Mouse (Mus musculus): ENCODE results near the gene Bmper. TPM values are rescaled to one million over a fixed set of nuclear protein-coding genes. Genes with fewer than 3 reads are reported as not detected.
A peak's percentile ranks its signal among the peaks of the same experiment; 100 is the strongest.

Gene Bmper
- polyA plus RNA-seq, 1 experiment from 2014 or later = 7.5 TPM

DNA sequence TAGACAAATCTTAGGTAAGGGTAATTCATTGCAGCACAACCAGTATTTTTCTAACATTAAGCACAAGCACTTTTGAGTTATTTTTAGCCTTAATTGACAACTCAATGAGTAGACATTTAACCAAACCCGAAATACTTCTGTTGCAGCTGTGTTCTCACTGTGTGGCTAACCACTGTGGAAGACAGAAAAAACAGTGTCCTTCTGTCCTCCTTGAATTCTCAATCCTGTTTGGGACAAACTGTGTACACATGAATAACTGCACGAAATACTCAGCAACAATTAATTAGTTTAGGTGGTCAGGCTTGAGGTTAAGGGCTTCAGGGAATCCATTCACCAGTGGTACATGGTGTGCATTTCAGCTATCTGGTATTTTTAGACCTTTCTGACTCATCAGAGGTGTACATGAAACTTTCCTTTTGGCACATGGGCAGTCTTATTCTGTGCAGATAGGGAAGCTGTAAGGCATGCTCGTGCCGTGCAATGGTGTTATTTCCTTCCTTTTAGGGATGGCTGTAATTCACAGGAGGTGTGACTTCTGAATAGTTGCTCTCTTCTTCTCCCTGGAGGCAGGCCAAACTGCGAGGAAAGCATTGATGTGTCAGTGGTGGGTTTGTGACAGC is 131.4 kb downstream of the Bmper start:
- ATAC-seq (ENCODE audit: low read depth) = no peak
- 53% methylated on average over 5 of the region's 5 CpGs for WGBS
- no peak overlapping the region for H3K4me3 ChIP-seq
- H3K27me3 ChIP-seq = no peaks in the 10 kb centered on the region
- H3K27ac ChIP-seq (replicated peaks) = no peak overlapping the region
- H3K4me1 ChIP-seq (replicated peaks) = no peaks in the 10 kb centered on the region
- no peak overlapping the region for H3K9ac ChIP-seq
- no peaks in the 10 kb centered on the region for H3K9me3 ChIP-seq
- no peak overlapping the region for H3K4me2 ChIP-seq
- H3K36me3 ChIP-seq = no peaks in the 10 kb centered on the region

DNA sequence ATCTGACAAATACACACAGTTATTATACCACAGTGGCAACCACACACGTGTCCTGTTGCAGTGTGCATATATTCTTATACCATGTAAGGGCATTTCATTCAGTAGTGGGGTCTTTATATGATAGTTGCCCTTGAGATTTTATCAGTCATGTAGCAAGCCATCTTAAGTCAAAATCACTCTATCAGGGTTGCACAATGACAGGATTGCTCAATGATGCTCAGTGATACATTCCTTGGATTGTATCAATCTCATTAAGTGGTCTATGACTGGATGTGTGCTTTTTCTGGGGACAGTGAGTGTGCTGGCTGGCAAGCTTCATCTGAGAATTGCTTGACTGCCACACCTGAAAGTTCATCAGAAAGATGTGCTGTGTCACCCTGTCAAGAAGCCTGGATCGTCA is 135.2 kb downstream of the Bmper start:
- Histone ChIP-seq H3K4me3 (no peak overlapping the region), H3K36me3 (no peaks in the 10 kb centered on the region), H3K9me3 (no peaks in the 10 kb centered on the region), H3K4me1 (replicated peaks) (no peaks in the 10 kb centered on the region), H3K27ac (replicated peaks) (no peak overlapping the region), H3K4me2 (no peak overlapping the region), H3K9ac (no peak overlapping the region), H3K27me3 (no peaks in the 10 kb centered on the region)
- ATAC-seq (ENCODE audit: low read depth) = no peak
- 89% methylated on average over 2 of the region's 2 CpGs for WGBS

DNA sequence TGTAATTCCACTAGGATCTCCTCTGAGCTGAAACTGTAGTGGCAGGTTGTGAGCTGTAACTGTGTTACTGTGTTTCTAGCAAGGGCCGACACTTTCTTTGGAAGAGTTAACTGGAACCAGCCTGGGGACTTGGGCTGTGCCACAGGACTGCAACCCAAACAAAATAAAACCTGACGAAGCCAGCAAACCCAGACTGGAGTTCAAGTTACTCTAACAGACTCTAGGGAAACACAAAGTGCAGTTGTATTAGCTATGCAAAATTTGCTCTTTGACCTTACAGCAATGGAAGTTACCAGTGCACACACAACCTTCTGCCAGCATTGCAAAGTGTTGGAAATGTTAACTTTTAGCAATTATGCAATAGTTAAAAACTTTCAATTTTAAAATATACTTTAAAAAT is 140.3 kb downstream of the Bmper start:
- Histone ChIP-seq H3K27me3 (no peaks in the 10 kb centered on the region), H3K9me3 (no peaks in the 10 kb centered on the region), H3K27ac (replicated peaks) (no peak overlapping the region), H3K36me3 (no peaks in the 10 kb centered on the region), H3K4me2 (no peak overlapping the region), H3K4me1 (replicated peaks) (no peaks in the 10 kb centered on the region), H3K9ac (no peak overlapping the region), H3K4me3 (no peak overlapping the region)
- WGBS = 75% methylated on average over 2 of the region's 2 CpGs
- no peak for ATAC-seq (ENCODE audit: low read depth)

DNA sequence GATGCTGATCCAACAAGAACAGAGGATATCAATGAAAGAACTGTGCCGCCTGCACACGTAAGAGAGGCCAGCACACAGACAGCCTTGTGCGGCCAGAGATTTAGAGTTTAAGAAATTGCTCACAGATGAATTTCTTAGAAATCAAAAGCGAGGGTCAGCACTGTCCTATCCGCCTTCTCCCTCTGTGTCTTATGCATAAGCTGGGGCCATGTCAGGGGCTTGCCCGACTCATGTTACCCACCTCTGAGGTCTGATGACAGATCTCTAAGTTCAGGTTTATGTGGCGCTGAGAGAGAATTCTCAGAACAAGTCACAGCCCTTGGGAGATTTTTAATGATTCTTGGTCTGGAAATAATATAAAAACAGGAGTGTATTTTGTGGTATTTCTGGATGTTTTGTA is 140.7 kb downstream of the Bmper start:
- Histone ChIP-seq H3K27ac (replicated peaks) (no peak overlapping the region), H3K27me3 (no peaks in the 10 kb centered on the region), H3K4me2 (no peak overlapping the region), H3K4me1 (replicated peaks) (no peaks in the 10 kb centered on the region), H3K9ac (no peak overlapping the region), H3K36me3 (no peaks in the 10 kb centered on the region), H3K4me3 (no peak overlapping the region), H3K9me3 (no peaks in the 10 kb centered on the region)
- 86% methylated on average over 7 of the region's 7 CpGs for WGBS
- ATAC-seq (ENCODE audit: low read depth) = no peak

DNA sequence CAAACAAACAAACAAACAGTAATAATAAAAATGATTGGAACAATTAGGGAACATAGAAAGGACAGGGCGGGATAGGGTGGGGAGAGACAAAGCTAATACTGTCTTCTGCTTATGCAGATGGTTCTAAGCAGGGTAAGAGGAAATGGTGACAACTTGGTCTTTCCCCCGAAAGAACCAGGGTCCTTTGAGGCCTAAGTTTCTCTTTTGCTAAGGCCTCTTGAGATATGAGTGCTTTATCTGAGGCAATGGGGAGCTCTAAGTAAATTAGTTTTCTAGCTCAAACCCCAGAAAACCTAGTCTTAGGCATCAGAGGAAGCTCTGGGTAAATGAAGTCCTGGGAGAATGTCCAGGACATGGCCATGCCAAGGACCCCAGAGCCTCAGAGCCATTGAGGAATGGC is 141.2 kb downstream of the Bmper start:
- Histone ChIP-seq H3K4me2 (no peak overlapping the region), H3K9ac (no peak overlapping the region), H3K9me3 (no peaks in the 10 kb centered on the region), H3K27ac (replicated peaks) (no peak overlapping the region), H3K36me3 (no peaks in the 10 kb centered on the region), H3K4me3 (no peak overlapping the region), H3K4me1 (replicated peaks) (no peaks in the 10 kb centered on the region), H3K27me3 (no peaks in the 10 kb centered on the region)
- WGBS = 93% methylated on average over 2 of the region's 2 CpGs
- no peak for ATAC-seq (ENCODE audit: low read depth)

DNA sequence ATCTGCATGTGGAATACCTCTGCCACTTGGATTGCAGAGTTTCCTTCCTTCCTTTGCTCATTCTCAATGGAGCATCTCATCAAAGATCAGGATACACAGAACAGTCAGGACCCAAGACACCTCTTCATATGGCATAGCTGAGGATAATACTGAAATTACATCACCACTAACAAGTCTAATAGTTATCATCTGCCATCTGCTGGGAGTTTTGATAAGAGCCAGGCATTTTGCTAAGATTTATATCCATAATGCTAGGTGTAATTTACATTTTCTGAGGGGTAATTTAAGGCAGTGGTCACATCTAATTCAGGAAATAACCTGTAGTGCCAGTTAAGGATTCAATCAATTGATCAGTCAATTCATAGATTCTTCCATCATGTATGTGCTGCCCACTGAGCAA is 145.2 kb downstream of the Bmper start:
- Histone ChIP-seq H3K9ac (no peak overlapping the region), H3K4me2 (no peak overlapping the region), H3K4me3 (no peak overlapping the region), H3K9me3 (no peaks in the 10 kb centered on the region), H3K4me1 (replicated peaks) (no peaks in the 10 kb centered on the region), H3K27ac (replicated peaks) (no peak overlapping the region), H3K36me3 (no peaks in the 10 kb centered on the region), H3K27me3 (no peaks in the 10 kb centered on the region)
- no peak for ATAC-seq (ENCODE audit: low read depth)

DNA sequence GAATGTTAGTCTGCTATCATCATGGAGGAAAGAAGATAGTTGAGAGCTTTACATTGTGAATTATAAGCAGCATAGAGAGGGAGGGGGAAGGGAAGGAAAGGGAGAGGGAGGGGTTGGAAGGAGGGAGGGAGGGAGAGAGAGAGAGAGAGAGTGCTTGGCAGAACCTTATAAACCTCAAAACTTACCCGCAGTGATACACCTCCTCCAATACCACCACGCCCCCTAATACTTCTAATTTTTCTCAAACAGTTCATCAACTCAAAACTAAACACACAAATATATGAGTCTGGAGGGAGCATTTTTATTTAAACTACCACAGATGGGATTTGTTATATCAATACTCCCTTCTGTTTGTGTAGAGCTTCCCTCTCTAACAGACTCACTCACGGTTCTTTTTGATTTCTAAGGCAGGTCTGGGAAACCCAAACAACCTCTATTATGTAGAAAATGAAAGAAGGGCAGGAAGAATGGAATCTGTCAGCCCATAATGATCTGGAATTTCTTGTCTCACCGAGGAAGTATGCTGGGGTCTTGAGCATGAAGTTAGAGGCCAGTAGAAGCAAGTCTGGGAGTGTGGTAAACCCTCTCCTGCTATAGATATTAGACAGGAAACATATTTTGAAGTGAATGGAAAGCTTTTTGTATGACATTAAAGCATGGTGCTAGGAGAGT is 152.0 kb downstream of the Bmper start:
- Histone ChIP-seq H3K4me1 (replicated peaks) (peaks cover 30% of the 10 kb centered on the region), H3K36me3 (no peaks in the 10 kb centered on the region), H3K27ac (replicated peaks) (no peak overlapping the region), H3K4me3 (no peak overlapping the region), H3K27me3 (no peaks in the 10 kb centered on the region), H3K9ac (no peak overlapping the region), H3K4me2 (no peak overlapping the region), H3K9me3 (no peaks in the 10 kb centered on the region)
- ATAC-seq (ENCODE audit: low read depth) = no peak
- WGBS = 67% methylated on average over 4 of the region's 4 CpGs

DNA sequence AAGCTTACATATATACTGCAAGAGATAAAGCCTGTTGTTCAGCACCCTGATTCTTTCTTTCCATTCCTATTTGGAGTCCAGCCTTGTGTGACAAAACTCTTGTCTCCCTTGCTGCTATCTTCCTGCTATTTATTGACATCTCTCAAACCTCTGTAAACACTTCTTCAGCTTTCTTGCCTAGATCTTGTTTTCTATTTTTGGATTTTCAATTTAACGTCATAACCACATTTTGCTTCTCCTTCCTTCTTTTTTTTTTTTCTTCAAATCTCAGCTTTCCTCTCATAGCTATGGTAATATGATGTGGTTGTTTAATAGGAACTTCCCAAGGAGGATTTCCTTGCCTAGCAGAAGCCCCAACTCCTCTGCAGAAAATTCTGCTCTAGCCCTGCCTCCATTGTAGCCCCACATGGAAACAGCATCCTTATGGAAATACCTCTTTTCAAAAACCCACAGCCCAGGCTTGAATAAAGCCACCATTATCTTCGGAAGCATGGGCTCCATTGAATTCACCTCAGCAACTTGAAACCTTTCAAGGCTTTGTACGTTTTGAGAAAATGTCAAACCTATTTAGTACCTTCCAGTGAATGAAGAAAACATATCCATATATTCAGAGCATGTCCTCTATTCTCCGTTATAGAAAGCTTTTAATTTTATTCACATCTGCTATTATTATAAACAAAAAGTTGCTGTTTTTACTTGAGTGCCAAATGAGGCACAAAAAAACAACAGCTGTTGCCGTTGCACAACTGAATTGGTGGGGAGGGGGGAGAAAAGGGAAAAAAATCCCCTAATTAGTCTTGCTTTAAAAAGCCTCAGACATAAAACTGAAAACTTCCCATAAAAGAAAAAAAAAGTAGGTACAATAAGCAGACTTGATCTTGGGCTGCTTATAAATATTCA is 155.2 kb downstream of the Bmper start:
- WGBS = 23% methylated on average over 5 of the region's 5 CpGs
- ATAC-seq (ENCODE audit: low read depth) = peak; percentile 20; the same call in 1 of the 2 replicates
- H3K9ac ChIP-seq = no peak overlapping the region
- no peak overlapping the region for H3K4me2 ChIP-seq
- H3K4me3 ChIP-seq = no peak overlapping the region
- H3K9me3 ChIP-seq = no peaks in the 10 kb centered on the region
- H3K36me3 ChIP-seq = no peaks in the 10 kb centered on the region
- no peaks in the 10 kb centered on the region for H3K27me3 ChIP-seq
- peak overlapping the region; percentile 80 for H3K27ac ChIP-seq (replicated peaks)
- H3K4me1 ChIP-seq (replicated peaks) = peaks cover 45% of the 10 kb centered on the region

DNA sequence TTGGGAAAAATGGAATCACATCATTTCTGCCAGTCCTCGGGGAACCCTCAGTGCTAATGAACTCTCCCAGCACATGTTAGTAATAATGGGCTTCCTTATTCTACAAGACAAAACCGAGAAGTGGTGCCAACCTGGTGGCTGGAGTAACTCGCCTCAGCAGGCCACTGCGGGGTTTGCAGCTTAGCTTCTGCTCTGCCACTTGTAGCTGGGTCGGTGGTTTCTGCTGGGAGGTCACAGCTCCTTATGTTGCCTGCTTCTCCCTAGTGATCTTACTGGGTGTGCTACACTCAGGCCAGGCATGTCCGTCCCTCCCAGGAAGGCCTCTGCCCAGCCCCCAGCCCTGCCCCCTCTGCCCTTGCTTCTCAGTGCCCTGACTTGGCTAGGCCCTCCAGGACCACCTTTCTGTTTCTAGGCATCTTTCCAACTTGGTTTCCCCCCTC is 155.9 kb downstream of the Bmper start:
- 4% methylated on average over 6 of the region's 6 CpGs for WGBS
- peaks cover 45% of the 10 kb centered on the region for H3K4me1 ChIP-seq (replicated peaks)
- H3K9me3 ChIP-seq = no peaks in the 10 kb centered on the region
- H3K27ac ChIP-seq (replicated peaks) = peak overlapping the region; percentile 80
- H3K36me3 ChIP-seq = no peaks in the 10 kb centered on the region
- H3K4me3 ChIP-seq = no peak overlapping the region
- H3K9ac ChIP-seq = no peak overlapping the region
- no peak overlapping the region for H3K4me2 ChIP-seq
- peak; percentile 86 for ATAC-seq (ENCODE audit: low read depth)
- no peaks in the 10 kb centered on the region for H3K27me3 ChIP-seq

DNA sequence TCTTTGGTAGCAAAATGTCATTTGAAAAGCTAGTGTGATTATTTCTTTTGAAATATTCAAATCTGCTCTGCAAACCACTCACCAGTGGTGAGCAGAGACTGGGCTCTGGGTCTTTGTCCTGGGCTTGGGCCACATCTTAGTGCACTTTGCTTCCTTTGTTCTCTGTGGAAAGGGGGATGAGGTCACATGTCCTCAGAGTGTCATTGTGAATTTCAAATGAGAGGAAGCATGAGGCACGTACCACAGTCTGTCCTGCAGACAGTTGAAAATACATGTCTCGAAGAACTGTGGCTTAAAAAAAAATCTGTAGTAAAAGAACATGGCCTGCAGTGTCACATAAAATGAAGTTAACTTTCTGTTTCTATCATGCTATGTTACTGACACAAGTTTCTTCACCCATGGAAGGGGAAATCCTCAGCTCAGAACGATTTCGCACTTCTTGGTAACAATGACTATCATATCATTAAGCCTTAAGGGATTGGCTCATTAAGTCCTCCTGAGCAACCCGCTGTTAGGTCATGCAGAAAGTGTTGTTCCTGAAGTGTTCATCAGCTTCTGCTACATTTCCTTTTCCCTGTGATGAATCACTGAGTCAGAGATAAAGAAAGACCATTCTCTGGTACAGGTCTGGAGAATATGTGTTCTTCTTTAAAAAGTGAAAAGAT is 157.4 kb downstream of the Bmper start:
- Histone ChIP-seq H3K36me3 (no peaks in the 10 kb centered on the region), H3K4me3 (no peak overlapping the region), H3K4me2 (no peak overlapping the region), H3K9me3 (no peaks in the 10 kb centered on the region), H3K27ac (replicated peaks) (0 out of 2 replicates have a peak overlapping the region, but pooled peaks have one; percentile 42), H3K4me1 (replicated peaks) (peaks cover 45% of the 10 kb centered on the region), H3K27me3 (no peaks in the 10 kb centered on the region), H3K9ac (no peak overlapping the region)
- 12% methylated on average over 5 of the region's 5 CpGs for WGBS
- ATAC-seq (ENCODE audit: low read depth) = no peak

DNA sequence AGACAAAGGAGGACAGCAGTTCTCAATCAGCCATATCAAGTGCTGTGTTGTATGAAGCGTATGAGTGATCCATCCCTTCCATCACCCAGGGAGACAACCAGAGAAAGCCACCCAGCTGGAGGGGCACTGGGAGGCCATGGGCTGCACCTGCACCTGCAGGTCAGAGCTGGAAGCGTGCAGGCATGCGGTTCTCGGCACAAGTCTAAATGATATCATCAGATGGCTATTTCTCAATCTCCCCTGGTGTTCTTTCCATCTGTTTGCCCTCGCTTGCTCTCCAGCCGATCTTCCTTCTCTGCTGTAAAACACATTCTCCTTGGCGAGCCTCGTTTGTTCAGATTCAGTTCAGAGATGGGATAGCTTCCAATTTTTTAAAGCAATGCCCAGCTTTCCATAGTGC is 160.4 kb downstream of the Bmper start:
- no peak overlapping the region for H3K4me3 ChIP-seq
- no peak overlapping the region for H3K9ac ChIP-seq
- H3K4me1 ChIP-seq (replicated peaks) = peaks cover 32% of the 10 kb centered on the region
- 69% methylated on average over 8 of the region's 8 CpGs for WGBS
- no peak overlapping the region; the same call in 1 of the 2 replicates for H3K27ac ChIP-seq (replicated peaks)
- H3K9me3 ChIP-seq = no peaks in the 10 kb centered on the region
- no peaks in the 10 kb centered on the region for H3K36me3 ChIP-seq
- no peak overlapping the region for H3K4me2 ChIP-seq
- no peaks in the 10 kb centered on the region for H3K27me3 ChIP-seq
- ATAC-seq (ENCODE audit: low read depth) = no peak

DNA sequence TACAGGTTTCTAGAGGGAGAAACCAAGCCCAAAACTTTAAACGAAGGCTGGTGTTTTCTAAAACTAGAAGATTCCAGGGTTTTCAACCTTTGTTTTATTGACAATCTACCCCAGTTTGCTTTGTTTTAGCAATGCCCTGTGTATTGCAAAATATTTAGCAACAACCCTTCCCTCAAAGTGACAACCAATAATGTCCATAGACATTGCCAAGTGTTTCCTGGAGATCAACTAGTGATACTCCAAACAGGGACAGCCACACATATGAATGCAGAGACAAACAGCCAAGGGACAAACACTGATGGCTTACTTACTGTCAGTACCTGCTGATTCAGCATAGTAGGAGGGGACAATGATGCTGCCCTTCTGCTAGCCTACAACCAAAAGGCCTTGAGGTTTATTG is 161.0 kb downstream of the Bmper start:
- H3K9ac ChIP-seq = no peak overlapping the region
- no peak overlapping the region for H3K4me3 ChIP-seq
- H3K36me3 ChIP-seq = no peaks in the 10 kb centered on the region
- no peaks in the 10 kb centered on the region for H3K9me3 ChIP-seq
- H3K4me2 ChIP-seq = no peak overlapping the region
- H3K27ac ChIP-seq (replicated peaks) = no peak overlapping the region
- 96% methylated on average over 1 of the region's 1 CpGs for WGBS
- H3K27me3 ChIP-seq = no peaks in the 10 kb centered on the region
- H3K4me1 ChIP-seq (replicated peaks) = peaks cover 26% of the 10 kb centered on the region
- ATAC-seq (ENCODE audit: low read depth) = no peak

All from neural tube, embryonic 13.5 days (tissue).